Mouse (Mus musculus) kidney, adult 2 months (tissue): ENCODE results near the gene Atg16l2.

ENCODE experiments used
- CTCF ChIP-seq: fragments of 200-500 bp; conservative IDR thresholded peaks from 2 replicates; pipeline ENCODE4 v1.5.1; 2011; ENCODE audit warnings: low read depth, mild to moderate bottlenecking, control low read depth, low read length, moderate library complexity, mixed read lengths; ENCODE audit not compliant: insufficient read depth, insufficient read length
- POLR2A ChIP-seq: fragments of 200-500 bp; IDR thresholded peaks from one replicate; pipeline ENCODE4 v1.6.1; 2011; ENCODE audit warnings: low read depth, low read length, control low read depth

- no peak for TF ChIP-seq CTCF
- TF ChIP-seq POLR2A = no peak
These were observed 25.7 kb upstream of the Atg16l2 start for GRCm38 (mm10) chr7:101327786-101328185.
